Mouse (Mus musculus) erythroblast, embryonic 14.5 days (primary cell): ENCODE measurements around the gene Wdcp. TPM values are rescaled to one million over a fixed set of nuclear protein-coding genes. Genes with fewer than 3 reads are reported as not detected.
A peak's percentile ranks its signal among the peaks of the same experiment; 100 is the strongest.

Experiments
- H3K27me3 ChIP-seq: 2 replicates; pipeline ENCODE4 v1.6.1; 2012; ENCODE audit warnings: inconsistent platforms; ENCODE audit not compliant: control insufficient read depth
- H3K36me3 ChIP-seq: 2 replicates; pipeline ENCODE4 v1.6.1; 2012; ENCODE audit warnings: mild to moderate bottlenecking, inconsistent platforms; ENCODE audit not compliant: control insufficient read depth
- H3K4me1 ChIP-seq: 2 replicates; pipeline ENCODE4 v1.6.1; 2012; ENCODE audit warnings: inconsistent platforms; ENCODE audit not compliant: control insufficient read depth
- H3K4me3 ChIP-seq: replicated peaks from 2 replicates; pipeline ENCODE3; 2012; ENCODE audit warnings: moderate library complexity, mild to moderate bottlenecking, inconsistent platforms
- H3K9me3 ChIP-seq: 2 replicates; pipeline ENCODE4 v1.6.1; 2012; ENCODE audit warnings: low read length, inconsistent platforms, mixed read lengths; ENCODE audit not compliant: control insufficient read depth
- GATA1 ChIP-seq: IDR thresholded peaks from 2 replicates; pipeline ENCODE4 v1.6.1; 2012; ENCODE audit warnings: low read length, inconsistent platforms, mixed read lengths
- TAL1 ChIP-seq: IDR thresholded peaks from 3 replicates; pipeline ENCODE4 v1.6.1; 2012; ENCODE audit warnings: low read length, inconsistent platforms, mixed read lengths
- polyA plus RNA-seq: library from polyadenylated mRNA; stranded (reverse); fragments of >175 nt; gene quantifications from 2 replicates; pipeline ENCODE4 v1.2.3, GENCODE M21; 2012

The Wdcp gene
- polyA plus RNA-seq, 1 experiment: 0.05 TPM

GRCm38 (mm10) chr12:4862672-4863071 lies 19.6 kb downstream of the Wdcp start:
- no peak overlapping the region for H3K4me3 ChIP-seq
- H3K9me3 ChIP-seq: peaks cover 8% of the 10 kb centered on the region
- no peaks in the 10 kb centered on the region for H3K27me3 ChIP-seq
- H3K36me3 ChIP-seq: peaks cover 94% of the 10 kb centered on the region
- TF ChIP-seq GATA1: no peak
- TF ChIP-seq TAL1: no peak
- peaks cover 16% of the 10 kb centered on the region for H3K4me1 ChIP-seq

DNA sequence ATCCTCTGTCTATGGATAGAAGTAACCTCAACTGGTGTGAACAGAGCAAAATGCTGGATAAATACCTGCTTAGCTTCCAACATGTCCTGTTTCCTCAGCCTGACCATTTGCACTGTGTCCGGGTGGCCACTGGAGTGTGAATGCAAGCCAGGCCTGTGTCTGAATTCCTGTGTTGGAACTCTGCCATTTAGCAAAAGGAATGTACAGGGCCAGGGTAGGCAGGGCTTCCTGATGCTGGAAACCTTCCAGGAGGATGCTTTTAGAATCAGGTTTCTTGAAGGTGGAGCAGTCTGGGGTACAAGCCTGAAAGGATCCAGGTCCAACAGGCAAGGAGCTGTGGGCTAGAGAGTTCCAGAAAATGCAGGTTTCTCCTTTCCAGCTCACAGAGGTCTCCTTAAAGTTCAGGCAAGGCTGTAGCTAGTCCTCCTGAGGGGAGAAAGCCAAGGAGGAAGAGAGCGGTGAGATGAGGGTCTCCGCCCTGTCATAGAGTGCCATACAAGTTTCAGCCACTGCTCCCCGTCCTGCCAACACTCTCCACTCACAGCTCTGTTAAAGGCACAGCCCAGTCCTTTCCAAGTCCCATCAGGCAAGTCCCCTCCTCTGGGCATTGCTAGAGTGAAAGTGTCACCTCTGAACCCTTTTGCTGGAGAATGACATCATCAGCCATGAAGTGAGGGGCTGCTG lies 20.7 kb downstream of the Wdcp start:
- H3K4me1 ChIP-seq: peaks cover 24% of the 10 kb centered on the region
- H3K9me3 ChIP-seq: peaks cover 8% of the 10 kb centered on the region
- peaks cover 95% of the 10 kb centered on the region for H3K36me3 ChIP-seq
- H3K4me3 ChIP-seq: no peak overlapping the region
- TF ChIP-seq TAL1 (no peak), GATA1 (no peak)
- H3K27me3 ChIP-seq: no peaks in the 10 kb centered on the region

GRCm38 (mm10) chr12:4864338-4864690 lies 21.2 kb downstream of the Wdcp start:
- no peak for TF ChIP-seq GATA1
- TF ChIP-seq TAL1: no peak
- peaks cover 8% of the 10 kb centered on the region for H3K9me3 ChIP-seq
- no peaks in the 10 kb centered on the region for H3K27me3 ChIP-seq
- H3K36me3 ChIP-seq: peaks cover 100% of the 10 kb centered on the region
- no peak overlapping the region for H3K4me3 ChIP-seq
- H3K4me1 ChIP-seq: peaks cover 29% of the 10 kb centered on the region

GRCm38 (mm10) chr12:4868924-4869323 lies 25.8 kb downstream of the Wdcp start:
- no peak for TF ChIP-seq TAL1
- TF ChIP-seq GATA1: no peak
- peaks cover 89% of the 10 kb centered on the region for H3K36me3 ChIP-seq
- no peak overlapping the region for H3K4me3 ChIP-seq
- H3K4me1 ChIP-seq: peaks cover 61% of the 10 kb centered on the region
- no peaks in the 10 kb centered on the region for H3K27me3 ChIP-seq
- no peaks in the 10 kb centered on the region for H3K9me3 ChIP-seq

DNA sequence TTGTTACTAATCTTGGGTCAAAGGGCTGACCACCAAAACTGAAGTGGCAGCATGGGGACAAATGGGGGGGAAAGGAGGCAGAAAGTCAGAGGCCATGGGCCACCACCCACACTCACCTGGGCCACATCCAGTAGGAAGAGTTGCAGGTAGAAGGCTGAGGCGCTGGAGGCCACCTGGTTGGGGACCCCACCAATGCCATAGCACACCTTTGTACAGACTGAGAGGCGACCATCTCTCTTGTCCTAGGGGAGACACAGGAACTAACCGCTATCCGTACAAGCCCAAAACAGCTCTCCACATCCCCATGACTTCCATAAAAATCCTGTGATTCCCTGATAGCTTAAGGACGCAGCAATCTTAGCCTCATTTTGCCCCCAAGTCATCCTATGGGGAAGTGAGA lies 28.2 kb downstream of the Wdcp start:
- H3K9me3 ChIP-seq: no peaks in the 10 kb centered on the region
- peak overlapping the region; percentile 79 for H3K4me3 ChIP-seq
- H3K27me3 ChIP-seq: no peaks in the 10 kb centered on the region
- no peak for TF ChIP-seq GATA1
- no peak for TF ChIP-seq TAL1
- peaks cover 80% of the 10 kb centered on the region for H3K4me1 ChIP-seq
- H3K36me3 ChIP-seq: peaks cover 77% of the 10 kb centered on the region

GRCm38 (mm10) chr12:4872273-4872672 lies 29.2 kb downstream of the Wdcp start:
- Histone ChIP-seq H3K27me3 (no peaks in the 10 kb centered on the region), H3K4me1 (peaks cover 78% of the 10 kb centered on the region), H3K4me3 (peak overlapping the region; percentile 79), H3K36me3 (peaks cover 75% of the 10 kb centered on the region), H3K9me3 (no peaks in the 10 kb centered on the region)
- TF ChIP-seq GATA1: no peak
- no peak for TF ChIP-seq TAL1

DNA sequence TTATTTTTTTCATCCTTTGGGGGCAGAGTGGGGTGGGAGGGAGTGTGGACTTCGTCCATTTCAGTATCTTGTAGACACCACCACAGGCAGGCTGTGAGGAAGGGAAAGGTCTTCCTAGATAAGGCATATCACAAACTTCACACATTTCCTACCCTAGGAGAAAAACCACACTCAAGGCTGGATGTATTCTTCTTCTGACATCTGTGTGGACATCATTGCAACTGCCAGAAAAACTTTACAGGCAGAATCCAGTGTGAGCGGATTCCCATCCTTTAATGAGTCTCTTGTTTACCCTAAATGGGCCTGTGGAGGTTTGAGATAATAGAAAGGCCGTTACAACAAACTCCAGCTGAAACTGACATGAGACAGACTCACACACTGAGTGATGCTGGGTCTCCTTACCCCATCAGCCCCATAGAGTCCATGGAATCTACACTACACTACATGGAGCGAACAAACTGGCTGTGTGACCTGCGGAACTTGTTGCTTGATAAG lies 29.9 kb downstream of the Wdcp start:
- peaks cover 72% of the 10 kb centered on the region for H3K4me1 ChIP-seq
- H3K36me3 ChIP-seq: peaks cover 69% of the 10 kb centered on the region
- H3K9me3 ChIP-seq: no peaks in the 10 kb centered on the region
- peak overlapping the region; percentile 79 for H3K4me3 ChIP-seq
- TF ChIP-seq TAL1 (peak; percentile 87), GATA1 (peak; percentile 86)
- no peaks in the 10 kb centered on the region for H3K27me3 ChIP-seq

GRCm38 (mm10) chr12:4873531-4873930 lies 30.4 kb downstream of the Wdcp start:
- H3K4me3 ChIP-seq: peak overlapping the region; percentile 79
- H3K27me3 ChIP-seq: no peaks in the 10 kb centered on the region
- peaks cover 72% of the 10 kb centered on the region for H3K4me1 ChIP-seq
- TF ChIP-seq GATA1: no peak
- TF ChIP-seq TAL1: no peak
- H3K36me3 ChIP-seq: peaks cover 69% of the 10 kb centered on the region
- no peaks in the 10 kb centered on the region for H3K9me3 ChIP-seq

DNA sequence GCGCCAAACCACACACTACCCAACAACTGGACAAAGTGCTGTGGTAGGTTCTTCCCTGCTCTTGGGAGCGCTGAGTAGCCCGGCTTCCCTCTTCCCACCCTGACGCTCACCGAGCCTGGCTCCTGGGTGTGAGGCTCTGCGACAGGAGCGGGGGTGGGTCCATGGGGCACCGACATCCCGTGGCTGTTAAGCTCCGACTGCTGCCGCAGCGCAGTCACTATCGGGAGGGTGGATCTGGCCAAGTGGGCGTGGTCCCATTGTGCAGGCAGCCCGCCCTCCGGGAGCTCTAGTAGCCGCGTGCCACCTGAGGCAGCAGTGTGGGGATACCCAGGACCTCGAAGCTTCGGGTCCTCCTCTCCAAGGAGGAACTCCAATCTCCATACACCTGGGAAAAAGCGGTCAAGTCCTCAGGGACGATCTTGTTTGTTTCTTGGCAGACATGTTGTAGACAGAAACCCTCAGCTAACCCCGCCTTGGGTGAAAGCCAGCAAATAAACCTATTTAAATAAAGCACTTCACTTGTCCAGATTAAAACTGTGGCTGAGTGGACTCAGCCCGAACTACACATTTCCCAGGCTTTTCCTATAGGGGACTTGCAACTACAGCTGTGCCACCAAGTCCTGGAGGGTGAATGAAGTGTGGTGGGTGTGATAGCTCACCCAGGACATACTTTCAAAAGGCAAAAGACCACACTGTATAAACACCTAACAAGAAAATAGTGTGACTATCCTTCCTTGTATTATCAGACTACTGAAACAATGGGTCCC lies 31.2 kb downstream of the Wdcp start, which contains the start of gene Mfsd2b:
Mfsd2b (minus strand) TSS at position 199 of the 767 bp plus-strand sequence.
- H3K27me3 ChIP-seq: no peaks in the 10 kb centered on the region
- H3K36me3 ChIP-seq: peaks cover 69% of the 10 kb centered on the region
- H3K4me1 ChIP-seq: peaks cover 64% of the 10 kb centered on the region

More for the DNA sequence above, 31.2 kb downstream of the Wdcp start, which contains the start of gene Mfsd2b:
- TF ChIP-seq GATA1 (peak; percentile 100), TAL1 (no peak)
- H3K4me3 ChIP-seq: peak within 1 kb of the TSS; percentile 79
- H3K9me3 ChIP-seq: no peaks in the 10 kb centered on the region
